Mouse (Mus musculus) stomach, embryonic 15.5 days (tissue): ENCODE results near the gene Afap1l2. TPM values are rescaled to one million over a fixed set of nuclear protein-coding genes. Genes with fewer than 3 reads are reported as not detected.

Source experiments
- polyA plus RNA-seq: library from polyadenylated mRNA; unstranded; fragments of >200 nt; fragmentation: Nextera tagmentation; extraction: Ambion mirVana; gene quantifications from 2 replicates; pipeline ENCODE4 v1.2.1, GENCODE M21; 2015

Gene Afap1l2
- polyA plus RNA-seq, 1 experiment from 2014 or later, result 21.2 TPM

Other genes starting within 250 kb of the Afap1l2 start
- gene Ccdc186, start 186.0 kb downstream of the Afap1l2 start, polyA plus RNA-seq, result 19.5 and 23.6 TPM in 2 replicates
- gene Tdrd1, start 182.0 kb downstream of the Afap1l2 start, polyA plus RNA-seq, result 1.6 and 1.7 TPM in 2 replicates
- 2.4 and 2.6 TPM in 2 replicates for gene Vwa2, start 134.0 kb downstream of the Afap1l2 start, polyA plus RNA-seq